Mouse (Mus musculus) liver, postnatal 0 days (tissue): ENCODE results near the gene Gpc2.

Experiments used
- CTCF ChIP-seq: sonication (generic); IDR thresholded peaks from 2 replicates; pipeline ENCODE4 v1.5.1; 2016; ENCODE audit warnings: antibody characterized with exemption, low read depth
- EP300 ChIP-seq: IDR thresholded peaks from 2 replicates; pipeline ENCODE4 v1.6.1; 2016; ENCODE audit warnings: antibody characterized with exemption, low read depth, mild to moderate bottlenecking

- TF ChIP-seq CTCF (no peak), EP300 (no peak)
Measured at GRCm38 (mm10) chr5:138251144-138251543, 28.7 kb downstream of the Gpc2 start.
